Comparison of ENCODE assay signal across 27 mouse cellular contexts in the genomic region with DNA sequence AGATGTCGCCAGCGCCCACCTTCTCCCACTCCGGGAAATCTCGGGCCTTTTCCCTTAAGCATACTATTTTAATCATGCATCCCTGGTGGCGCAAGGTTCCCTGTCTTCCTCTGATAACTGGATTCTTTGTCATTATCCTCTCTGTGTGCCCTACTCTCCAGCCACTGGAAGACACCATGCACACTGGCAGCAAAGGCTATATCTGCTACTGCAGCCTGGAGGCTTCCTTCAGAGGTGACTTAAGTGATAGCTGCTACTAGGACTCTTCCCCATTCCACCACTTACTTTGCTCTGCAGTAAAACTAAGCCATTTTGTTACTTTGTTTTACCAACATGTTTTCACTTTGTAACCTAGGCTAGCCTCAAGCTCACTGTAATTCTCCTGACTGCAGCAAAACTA. TPM values are rescaled to one million over a fixed set of nuclear protein-coding genes. Genes with fewer than 3 reads are reported as not detected.
DNase-seq lines count a peak whose midpoint lies in the region; ATAC-seq and TF ChIP-seq lines count a peak whose summit lies in the region.
"Had no signal": no experiment of that assay in that cellular context is flagged by ENCODE, and none has a peak within 500 bp of the region (broad histone marks: within the 10 kb centered on the region; RNA-seq: fewer than 3 reads in every experiment).

No protein-coding gene starts in this region.

- no peak for DNase-seq in frontal cortex, postnatal 10 days (ENCODE audit: low spot score in 2 of 2)
- DNase-seq in B cell, adult 2 months = no peak
- no peak for DNase-seq in hindbrain, postnatal 0 days (ENCODE audit: low spot score)
- DNase-seq: adrenal gland, adult 2 months; cerebellum, adult 11-12 months; cerebellum, adult 9-11 months; gastrocnemius, postnatal 10 days; kidney, adult 9 months; kidney, postnatal 10 days; left cerebral cortex, postnatal 4 days; lung, adult 18-20 months; lung, postnatal 4 days had no signal

- TF ChIP-seq POLR2A in bone marrow macrophage, adult 2 months (IDR thresholded peaks at IDR 0.05; ENCODE audit: borderline replicate concordance, low read depth, low read length) = no peak

- TF ChIP-seq CTCF in bone marrow macrophage, adult 2 months (IDR thresholded peaks at IDR 0.05; ENCODE audit: low read depth, low read length) = no peak
- no peak for TF ChIP-seq CTCF in hindbrain, postnatal 0 days (IDR thresholded peaks at IDR 0.05; ENCODE audit: low read depth)

- 0 out of 2 replicates have a peak, but pooled peaks have one; percentile 35 for ATAC-seq in frontal cortex, adult (ENCODE audit: low TSS enrichment)
- ATAC-seq in liver, embryonic 15.5 days (ENCODE audit: insufficient read depth) = no peak
- ATAC-seq in liver, embryonic 12.5 days = no peak
- ATAC-seq in hindbrain, postnatal 0 days = no peak
- ATAC-seq: forebrain, embryonic 16.5 days; hindbrain, embryonic 16.5 days; intestine, embryonic 16.5 days; lung, postnatal 0 days had no signal

- no peaks in the 10 kb centered on the region for H3K9me3 ChIP-seq in liver, embryonic 15.5 days (replicated peaks)
- no peaks in the 10 kb centered on the region for H3K9me3 ChIP-seq in liver, embryonic 12.5 days (replicated peaks)
- H3K9me3 ChIP-seq in hindbrain, postnatal 0 days (ENCODE audit: low read length) = no peaks in the 10 kb centered on the region
- H3K9me3 ChIP-seq: G1E; heart, embryonic 10.5 days; heart, embryonic 15.5 days; stomach, embryonic 15.5 days had no signal

- peak overlapping the region; percentile 0; the same call in 1 of the 2 replicates for H3K4me2 ChIP-seq in liver, embryonic 15.5 days
- H3K4me2 ChIP-seq in liver, embryonic 12.5 days = no peak overlapping the region
- H3K4me2 ChIP-seq in hindbrain, postnatal 0 days (ENCODE audit: low read depth, low read length) = no peak overlapping the region
- H3K4me2 ChIP-seq: heart, embryonic 15.5 days; midbrain, embryonic 12.5 days; stomach, embryonic 15.5 days had no signal

- peaks cover 12% of the 10 kb centered on the region; the same call in 1 of the 2 replicates for H3K4me1 ChIP-seq in liver, embryonic 15.5 days (replicated peaks)
- H3K4me1 ChIP-seq in liver, embryonic 12.5 days = peaks cover 31% of the 10 kb centered on the region
- peaks cover 37% of the 10 kb centered on the region for H3K4me1 ChIP-seq in bone marrow macrophage, adult 2 months (ENCODE audit: control insufficient read depth, insufficient read depth, low read length)
- no peaks in the 10 kb centered on the region for H3K4me1 ChIP-seq in hindbrain, postnatal 0 days (ENCODE audit: insufficient read depth, low read length)
- H3K4me1 ChIP-seq: heart, embryonic 10.5 days; heart, embryonic 15.5 days; stomach, embryonic 15.5 days had no signal

- no peak overlapping the region for H3K4me3 ChIP-seq in liver, embryonic 15.5 days (replicated peaks)
- no peak overlapping the region for H3K4me3 ChIP-seq in liver, embryonic 12.5 days
- H3K4me3 ChIP-seq in bone marrow macrophage, adult 2 months (ENCODE audit: insufficient read depth, low read length) = peak overlapping the region; percentile 37
- no peak overlapping the region for H3K4me3 ChIP-seq in macrophage (ENCODE audit: inconsistent target)
- H3K4me3 ChIP-seq in hindbrain, postnatal 0 days (ENCODE audit: low read length) = no peak overlapping the region
- H3K4me3 ChIP-seq: erythroblast, embryonic 14.5 days; heart, embryonic 10.5 days; heart, embryonic 15.5 days; midbrain, embryonic 12.5 days; stomach, embryonic 15.5 days had no signal

- H3K27ac ChIP-seq in liver, embryonic 15.5 days (replicated peaks) = 0 out of 2 replicates have a peak overlapping the region, but pooled peaks have one; percentile 33
- H3K27ac ChIP-seq in liver, embryonic 12.5 days = no peak overlapping the region
- peak overlapping the region; percentile 77 for H3K27ac ChIP-seq in bone marrow macrophage, adult 2 months (ENCODE audit: insufficient read depth, low read depth, low read length)
- peak overlapping the region; percentile 89 for H3K27ac ChIP-seq in macrophage
- H3K27ac ChIP-seq in hindbrain, postnatal 0 days = no peak overlapping the region
- H3K27ac ChIP-seq: heart, embryonic 10.5 days; heart, embryonic 15.5 days; midbrain, embryonic 12.5 days; stomach, embryonic 15.5 days had no signal

- 47% methylated on average over 5 of the region's 5 CpGs for WGBS in liver, embryonic 15.5 days (ENCODE audit: insufficient replicate concordance)
- 36% methylated on average over 5 of the region's 5 CpGs for WGBS in liver, embryonic 12.5 days (ENCODE audit: insufficient replicate concordance)
- 84% methylated on average over 5 of the region's 5 CpGs for WGBS in macrophage (ENCODE audit: missing documents)
- 56% methylated on average over 5 of the region's 5 CpGs for WGBS in hindbrain, postnatal 0 days

- H3K27me3 ChIP-seq in liver, embryonic 15.5 days = no peaks in the 10 kb centered on the region
- H3K27me3 ChIP-seq in liver, embryonic 12.5 days (replicated peaks) = no peaks in the 10 kb centered on the region
- no peaks in the 10 kb centered on the region for H3K27me3 ChIP-seq in hindbrain, postnatal 0 days (ENCODE audit: insufficient read depth, low read length)
- H3K27me3 ChIP-seq: heart, embryonic 15.5 days; midbrain, embryonic 12.5 days; stomach, embryonic 15.5 days had no signal

- H3K36me3 ChIP-seq in liver, embryonic 15.5 days (replicated peaks) = peaks cover 9% of the 10 kb centered on the region
- H3K36me3 ChIP-seq in liver, embryonic 12.5 days = peaks cover 18% of the 10 kb centered on the region
- peaks cover 6% of the 10 kb centered on the region; the same call in 1 of the 2 replicates for H3K36me3 ChIP-seq in macrophage (ENCODE audit: inconsistent target)
- no peaks in the 10 kb centered on the region for H3K36me3 ChIP-seq in hindbrain, postnatal 0 days (ENCODE audit: insufficient read depth, low read length)
- H3K36me3 ChIP-seq: heart, embryonic 15.5 days; stomach, embryonic 15.5 days had no signal

- peaks cover 81% of the 10 kb centered on the region for H3K79me2 ChIP-seq in macrophage (ENCODE audit: inconsistent target)

- no peak overlapping the region for H3K9ac ChIP-seq in liver, embryonic 15.5 days
- no peak overlapping the region for H3K9ac ChIP-seq in liver, embryonic 12.5 days
- H3K9ac ChIP-seq in hindbrain, postnatal 0 days (replicated peaks; ENCODE audit: low read length) = no peak overlapping the region
- H3K9ac ChIP-seq: heart, embryonic 15.5 days; midbrain, embryonic 12.5 days; stomach, embryonic 15.5 days had no signal

RNA-seq across cellular contexts. Expression of a gene that starts 30.2 kb away (rescaled TPM):
- polyA plus RNA-seq in liver, embryonic 15.5 days (2015; fragmentation: Nextera tagmentation; extraction: Ambion mirVana) = 2.1 and 2.9 TPM in 2 replicates
- polyA plus RNA-seq in liver, embryonic 12.5 days (2016; fragmentation: Nextera tagmentation; extraction: Ambion mirVana) = 4.8 and 5.1 TPM in 2 replicates
- 13.4 and 15.6 TPM in 2 replicates for polyA plus RNA-seq in bone marrow macrophage, adult 2 months (2012; ENCODE audit: insufficient read depth, insufficient read length, missing spikeins)
- 100 to 1,000 TPM in 3 of 26 experiments, 10 to 100 TPM in 23; 30.2 to 120 (median 44.9) TPM for total RNA-seq in macrophage (2018; cell fraction: chromatin; rRNA removed)
- total RNA-seq in macrophage (2018; cell fraction: cytosol; rRNA removed) = 10 to 100 TPM; 19.4 to 48.1 (median 24.5) TPM
- total RNA-seq in macrophage (2018; cell fraction: nucleus; rRNA removed) = 10 to 100 TPM; 34.0 to 72.5 (median 44.1) TPM
- 14.2 to 21.3 TPM (median 19.7 TPM) in 3 replicates for polyA plus RNA-seq in macrophage (2018)
- total RNA-seq in hindbrain, postnatal 0 days (2014; rRNA removed) = 4.9 and 5.7 TPM in 2 replicates
- 3.0 and 3.5 TPM in 2 replicates for polyA plus RNA-seq in hindbrain, postnatal 0 days (2015; fragmentation: Nextera tagmentation; extraction: Ambion mirVana)

Comparison
In these comparisons a context has a peak if more than half of its experiments do, and no peak if none do; other contexts are left out.
1. H3K27ac ChIP-seq: peak in liver, embryonic 15.5 days (single experiment), bone marrow macrophage, adult 2 months (single experiment) and macrophage (single experiment); none in liver, embryonic 12.5 days (single experiment) and hindbrain, postnatal 0 days (single experiment).